Mouse (Mus musculus): ENCODE measurements around the gene Pdyn.

The Pdyn gene

DNA sequence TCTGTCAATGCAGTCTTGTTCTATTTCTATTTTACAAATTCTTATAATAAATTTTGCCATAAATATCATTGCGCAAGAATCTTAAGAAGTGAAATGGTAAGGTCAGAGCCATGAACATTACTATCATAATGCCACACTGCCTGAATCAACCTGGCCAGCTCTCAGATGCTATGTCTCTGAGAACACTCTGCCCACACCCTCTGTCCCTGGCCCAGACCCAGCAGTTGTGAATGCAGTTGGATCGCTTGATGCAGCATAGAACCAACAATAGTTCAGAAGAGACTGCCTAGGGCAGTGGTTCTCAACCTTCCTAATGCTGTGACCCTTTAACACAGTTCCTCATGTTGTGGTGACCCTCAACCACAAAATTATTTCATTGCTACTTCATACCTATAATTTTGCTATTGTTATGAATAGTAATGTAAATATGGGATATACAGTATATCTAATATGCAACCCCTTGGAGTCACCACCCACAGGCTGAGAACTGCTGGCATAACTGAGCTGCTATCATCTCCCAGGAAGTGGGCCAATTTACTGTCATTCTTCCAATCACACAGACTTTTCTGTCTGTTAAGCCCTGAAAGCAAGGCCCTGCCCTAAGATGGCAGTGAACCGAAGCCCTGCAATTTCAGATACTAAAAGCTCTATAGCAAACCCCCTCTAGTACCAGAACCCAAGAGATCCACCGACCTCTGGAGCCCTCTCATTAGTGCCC lies 45.3 kb downstream of the Pdyn start:
- DNase-seq (ENCODE audit: low spot score in 2 of 2), result no peak

DNA sequence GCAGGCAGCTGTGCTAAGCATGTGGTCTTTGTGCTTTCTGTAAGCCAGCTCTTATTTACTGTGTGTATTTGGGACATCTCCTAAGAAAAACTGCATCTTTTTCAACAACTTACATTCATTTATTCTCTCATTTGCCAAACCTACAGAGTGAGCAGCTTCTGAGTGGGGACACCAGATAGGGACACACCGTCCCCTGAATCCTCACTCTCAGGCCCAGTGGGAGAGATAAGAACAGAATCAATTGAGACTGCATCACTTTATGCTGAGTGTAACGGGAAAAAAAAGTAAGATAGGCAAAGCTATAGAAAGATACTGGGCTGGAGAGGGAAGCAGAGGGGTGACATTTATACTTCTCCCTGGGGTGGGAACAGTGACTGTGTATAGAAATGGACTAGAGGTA lies 46.0 kb downstream of the Pdyn start:
- DNase-seq (ENCODE audit: low spot score in 2 of 2), result no peak

DNA sequence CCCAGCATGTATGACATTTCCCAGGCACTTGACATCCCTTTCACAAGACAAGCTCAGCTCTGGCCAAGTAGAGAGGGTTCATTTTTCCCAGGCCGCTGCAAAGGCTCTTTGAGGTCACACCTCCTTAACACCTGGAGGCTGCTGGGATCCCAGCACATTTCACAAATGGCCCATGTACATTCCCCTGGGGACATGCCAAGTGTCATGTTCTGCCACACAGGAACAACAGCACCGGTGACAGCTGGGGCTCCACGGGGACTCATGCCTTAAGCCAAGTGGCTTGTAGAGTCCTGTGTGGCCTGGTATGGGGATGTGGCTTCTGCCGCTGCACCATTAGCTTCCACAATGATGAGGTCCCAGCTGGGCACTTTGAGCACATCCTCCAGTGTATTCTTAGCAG lies 47.0 kb downstream of the Pdyn start:
- no peak for DNase-seq (ENCODE audit: low spot score in 2 of 2)
